Mouse (Mus musculus): Measurements from ENCODE around the gene Zfp36.
A peak's percentile ranks its signal among the peaks of the same experiment; 100 is the strongest.

GRCm38 (mm10) chr7:28338108-28338998, 41.7 kb downstream of the Zfp36 start, which contains the start of gene Supt5:
- no peak; the same call in 1 of the 2 replicates for TF ChIP-seq CTCF (IDR thresholded peaks at IDR 0.05; ENCODE audit: low read depth)
- peak; percentile 90 for TF ChIP-seq EP300 (IDR thresholded peaks at IDR 0.05; ENCODE audit: low read depth)
